In the genomic region with DNA sequence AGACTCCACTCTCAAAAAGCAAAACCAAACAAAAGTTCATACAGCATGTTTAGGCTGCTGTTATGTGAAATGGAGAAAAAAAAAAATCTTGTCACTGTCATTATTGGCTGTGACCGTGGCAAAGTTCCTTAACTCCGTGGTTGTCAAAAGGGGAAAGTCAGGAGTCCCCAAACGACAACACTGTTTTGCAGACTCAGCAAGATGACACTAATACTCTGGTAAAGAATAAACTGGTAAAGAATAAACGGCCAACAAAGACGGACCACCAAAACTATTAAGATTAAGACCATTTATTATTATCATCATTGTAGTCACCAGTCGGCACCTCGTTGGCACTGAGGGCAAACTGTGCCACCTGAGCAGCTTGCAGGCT, we compare ENCODE assay signal across 8 mouse cellular contexts. TPM values are rescaled to one million over a fixed set of nuclear protein-coding genes. Genes with fewer than 3 reads are reported as not detected.
A peak's percentile ranks its signal among the peaks of the same experiment; 100 is the strongest.
DNase-seq lines count a peak whose midpoint lies in the region; ATAC-seq and TF ChIP-seq lines count a peak whose summit lies in the region.

No protein-coding gene starts in this region.

- no peaks in the 10 kb centered on the region for H3K27me3 ChIP-seq in liver, adult 2 months (ENCODE audit: control insufficient read depth, insufficient read depth, low read length)
- no peaks in the 10 kb centered on the region for H3K27me3 ChIP-seq in embryonic facial prominence, embryonic 14.5 days (replicated peaks; ENCODE audit: control insufficient read depth, insufficient read depth, low read length)
- H3K27me3 ChIP-seq in intestine, embryonic 16.5 days (replicated peaks; ENCODE audit: control insufficient read depth, insufficient read depth, low read length), result no peaks in the 10 kb centered on the region
- H3K27me3 ChIP-seq in neural tube, embryonic 13.5 days, result no peaks in the 10 kb centered on the region

- ATAC-seq in embryonic facial prominence, embryonic 14.5 days (ENCODE audit: low read depth), result no peak
- ATAC-seq in intestine, embryonic 16.5 days, result no peak
- ATAC-seq in neural tube, embryonic 13.5 days (ENCODE audit: low read depth), result no peak
- no peak for ATAC-seq in frontal cortex, adult (ENCODE audit: low TSS enrichment)

- H3K4me1 ChIP-seq in liver, adult 2 months (ENCODE audit: control insufficient read depth, insufficient read depth, low read length), result peaks cover 13% of the 10 kb centered on the region
- peaks cover 24% of the 10 kb centered on the region for H3K4me1 ChIP-seq in embryonic facial prominence, embryonic 14.5 days (ENCODE audit: control insufficient read depth, insufficient read depth, low read length)
- peaks cover 36% of the 10 kb centered on the region for H3K4me1 ChIP-seq in intestine, embryonic 16.5 days (ENCODE audit: control insufficient read depth, insufficient read depth, low read length)
- peaks cover 66% of the 10 kb centered on the region for H3K4me1 ChIP-seq in neural tube, embryonic 13.5 days (replicated peaks)

- peak overlapping the region; percentile 98 for H3K4me3 ChIP-seq in liver, adult 2 months (ENCODE audit: insufficient read depth, low read depth, low read length)
- peak overlapping the region; percentile 81 for H3K4me3 ChIP-seq in embryonic facial prominence, embryonic 14.5 days (ENCODE audit: low read depth, low read length)
- peak overlapping the region; percentile 91 for H3K4me3 ChIP-seq in intestine, embryonic 16.5 days (ENCODE audit: low read length)
- H3K4me3 ChIP-seq in neural tube, embryonic 13.5 days, result peak overlapping the region; percentile 88

- peak overlapping the region; percentile 62 for H3K4me2 ChIP-seq in embryonic facial prominence, embryonic 14.5 days (ENCODE audit: low read depth, low read length)
- H3K4me2 ChIP-seq in intestine, embryonic 16.5 days (ENCODE audit: low read depth, low read length), result peak overlapping the region; percentile 66
- H3K4me2 ChIP-seq in neural tube, embryonic 13.5 days, result peak overlapping the region; percentile 60

- H3K27ac ChIP-seq in liver, adult 2 months (replicated peaks; ENCODE audit: insufficient read depth, low read depth, low read length), result peak overlapping the region; percentile 50
- peak overlapping the region; percentile 88 for H3K27ac ChIP-seq in embryonic facial prominence, embryonic 14.5 days (replicated peaks; ENCODE audit: low read depth, low read length)
- H3K27ac ChIP-seq in intestine, embryonic 16.5 days (ENCODE audit: low read length), result peak overlapping the region; percentile 88
- peak overlapping the region; percentile 89 for H3K27ac ChIP-seq in neural tube, embryonic 13.5 days (replicated peaks)

- WGBS in liver, adult 2 months, result 0% methylated on average over 7 of the region's 7 CpGs
- under 1% methylated on average over 7 of the region's 7 CpGs for WGBS in embryonic facial prominence, embryonic 14.5 days
- WGBS in intestine, embryonic 16.5 days, result 1% methylated on average over 7 of the region's 7 CpGs
- WGBS in neural tube, embryonic 13.5 days, result 4% methylated on average over 7 of the region's 7 CpGs

- peaks cover 48% of the 10 kb centered on the region for H3K36me3 ChIP-seq in liver, adult 2 months (ENCODE audit: control insufficient read depth, insufficient read depth, low read length)
- H3K36me3 ChIP-seq in embryonic facial prominence, embryonic 14.5 days (ENCODE audit: control insufficient read depth, insufficient read depth, low read length), result peaks cover 85% of the 10 kb centered on the region
- peaks cover 48% of the 10 kb centered on the region for H3K36me3 ChIP-seq in intestine, embryonic 16.5 days (ENCODE audit: control insufficient read depth, insufficient read depth, low read length)
- H3K36me3 ChIP-seq in neural tube, embryonic 13.5 days, result peaks cover 76% of the 10 kb centered on the region

- H3K9me3 ChIP-seq in embryonic facial prominence, embryonic 14.5 days (ENCODE audit: control insufficient read depth, low read length), result no peaks in the 10 kb centered on the region
- H3K9me3 ChIP-seq in intestine, embryonic 16.5 days (ENCODE audit: control insufficient read depth, low read length), result no peaks in the 10 kb centered on the region
- H3K9me3 ChIP-seq in neural tube, embryonic 13.5 days, result no peaks in the 10 kb centered on the region

- no peak for TF ChIP-seq POLR2A in liver, adult 2 months (IDR thresholded peaks at IDR 0.05; ENCODE audit: extremely low read depth, insufficient read depth, low read length)

- no peak for DNase-seq in liver, adult 2 months (ENCODE audit: extremely low read depth, low read depth, low spot score)
- DNase-seq in liver, result no peak
- no peak for DNase-seq in embryonic facial prominence, embryonic 14.5 days (ENCODE audit: low spot score)
- no peak for DNase-seq in adrenal gland, adult (ENCODE audit: inconsistent age in 2 of 2, low spot score in 1 of 2)
- DNase-seq in gastrocnemius, postnatal 25 days, result no peak

- H3K79me2 ChIP-seq in liver, adult 2 months (ENCODE audit: control insufficient read depth, insufficient read depth, low read length), result no peaks in the 10 kb centered on the region

- H3K9ac ChIP-seq in liver, adult 2 months (ENCODE audit: low read depth, low read length), result peak overlapping the region; percentile 93
- peak overlapping the region; percentile 92 for H3K9ac ChIP-seq in embryonic facial prominence, embryonic 14.5 days (ENCODE audit: low read depth, low read length)
- peak overlapping the region; percentile 94 for H3K9ac ChIP-seq in intestine, embryonic 16.5 days (ENCODE audit: low read depth, low read length)
- H3K9ac ChIP-seq in neural tube, embryonic 13.5 days, result peak overlapping the region; percentile 95

- no peak for TF ChIP-seq CTCF in liver, adult 2 months (IDR thresholded peaks at IDR 0.05; ENCODE audit: low read depth, low read length)

RNA-seq across cellular contexts. Expression of gene Rad23a, which starts 0.6 kb away (rescaled TPM):
- total RNA-seq in liver, adult 2 months (2014; rRNA removed), result 28.2 and 40.7 TPM in 2 replicates
- 52.0 and 68.4 TPM in 2 replicates for polyA plus RNA-seq in liver, adult 2 months (2012; rRNA removed)
- 109 and 111 TPM in 2 replicates for polyA plus RNA-seq in embryonic facial prominence, embryonic 14.5 days (2014; fragmentation: Nextera tagmentation; extraction: Ambion mirVana)
- polyA plus RNA-seq in intestine, embryonic 16.5 days (2015; fragmentation: Nextera tagmentation; extraction: Ambion mirVana), result 109 and 115 TPM in 2 replicates
- 69.9 and 74.2 TPM in 2 replicates for polyA plus RNA-seq in neural tube, embryonic 13.5 days (2015; fragmentation: Nextera tagmentation; extraction: Ambion mirVana)
- 100 to 1,000 TPM; 134 TPM for total RNA-seq in gastrocnemius, postnatal 25 days (2021)

RNA-seq across cellular contexts. Expression of gene Calr, which starts 6.9 kb away (rescaled TPM):
- 411 and 458 TPM in 2 replicates for total RNA-seq in liver, adult 2 months (2014; rRNA removed)
- polyA plus RNA-seq in liver, adult 2 months (2012; rRNA removed), result 308 and 349 TPM in 2 replicates
- polyA plus RNA-seq in embryonic facial prominence, embryonic 14.5 days (2014; fragmentation: Nextera tagmentation; extraction: Ambion mirVana), result 805 and 891 TPM in 2 replicates
- polyA plus RNA-seq in intestine, embryonic 16.5 days (2015; fragmentation: Nextera tagmentation; extraction: Ambion mirVana), result 1,204 and 1,241 TPM in 2 replicates
- 766 and 971 TPM in 2 replicates for polyA plus RNA-seq in neural tube, embryonic 13.5 days (2015; fragmentation: Nextera tagmentation; extraction: Ambion mirVana)
- total RNA-seq in gastrocnemius, postnatal 25 days (2021), result 100 to 1,000 TPM; 178 to 214 TPM

RNA-seq across cellular contexts. Expression of gene Gadd45gip1, which starts 8.5 kb away (rescaled TPM):
- total RNA-seq in liver, adult 2 months (2014; rRNA removed), result 26.7 and 28.1 TPM in 2 replicates
- 29.8 and 34.2 TPM in 2 replicates for polyA plus RNA-seq in liver, adult 2 months (2012; rRNA removed)
- 41.3 and 41.5 TPM in 2 replicates for polyA plus RNA-seq in embryonic facial prominence, embryonic 14.5 days (2014; fragmentation: Nextera tagmentation; extraction: Ambion mirVana)
- polyA plus RNA-seq in intestine, embryonic 16.5 days (2015; fragmentation: Nextera tagmentation; extraction: Ambion mirVana), result 61.8 and 63.4 TPM in 2 replicates
- 35.1 and 39.8 TPM in 2 replicates for polyA plus RNA-seq in neural tube, embryonic 13.5 days (2015; fragmentation: Nextera tagmentation; extraction: Ambion mirVana)
- total RNA-seq in gastrocnemius, postnatal 25 days (2021), result 10 to 100 TPM; 20.5 to 22.6 TPM

RNA-seq across cellular contexts. Expression of gene Farsa, which starts 16.9 kb away (rescaled TPM):
- total RNA-seq in liver, adult 2 months (2014; rRNA removed), result 11.0 and 13.6 TPM in 2 replicates
- polyA plus RNA-seq in liver, adult 2 months (2012; rRNA removed), result 24.1 and 32.4 TPM in 2 replicates
- polyA plus RNA-seq in embryonic facial prominence, embryonic 14.5 days (2014; fragmentation: Nextera tagmentation; extraction: Ambion mirVana), result 67.1 and 76.5 TPM in 2 replicates
- polyA plus RNA-seq in intestine, embryonic 16.5 days (2015; fragmentation: Nextera tagmentation; extraction: Ambion mirVana), result 86.0 and 91.7 TPM in 2 replicates
- 102 and 104 TPM in 2 replicates for polyA plus RNA-seq in neural tube, embryonic 13.5 days (2015; fragmentation: Nextera tagmentation; extraction: Ambion mirVana)
- 10 to 100 TPM; 21.2 to 24.2 TPM for total RNA-seq in gastrocnemius, postnatal 25 days (2021)

RNA-seq across cellular contexts. Expression of gene Dand5, which starts 17.2 kb away (rescaled TPM):
- total RNA-seq in liver, adult 2 months (2014; rRNA removed), result 0.94 and 1.8 TPM in 2 replicates
- polyA plus RNA-seq in liver, adult 2 months (2012; rRNA removed), result 2.0 and 2.6 TPM in 2 replicates
- 5.8 and 6.8 TPM in 2 replicates for polyA plus RNA-seq in embryonic facial prominence, embryonic 14.5 days (2014; fragmentation: Nextera tagmentation; extraction: Ambion mirVana)
- 4.2 and 4.4 TPM in 2 replicates for polyA plus RNA-seq in intestine, embryonic 16.5 days (2015; fragmentation: Nextera tagmentation; extraction: Ambion mirVana)
- 12.3 and 12.8 TPM in 2 replicates for polyA plus RNA-seq in neural tube, embryonic 13.5 days (2015; fragmentation: Nextera tagmentation; extraction: Ambion mirVana)
- total RNA-seq in gastrocnemius, postnatal 25 days (2021), result 1 to 10 TPM; 9.5 to 9.6 TPM
